ENCODE assay signal across 8 mouse cellular contexts in genomic region chr8:78508719-78509272, GRCm38 (mm10). TPM values are rescaled to one million over a fixed set of nuclear protein-coding genes. Genes with fewer than 3 reads are reported as not detected.
DNase-seq lines count a peak whose midpoint lies in the region; ATAC-seq and TF ChIP-seq lines count a peak whose summit lies in the region.

Gene Rbmxl1, minus strand, starts transcription at chr8:78508898.

- ATAC-seq in forebrain, embryonic 15.5 days (replicated peaks) = peak; percentile 94
- ATAC-seq in lung, embryonic 14.5 days (ENCODE audit: insufficient read depth) = peak; percentile 91

- no peaks in the 10 kb centered on the region for H3K9me3 ChIP-seq in forebrain, embryonic 15.5 days
- H3K9me3 ChIP-seq in lung, embryonic 14.5 days (ENCODE audit: low read depth, low read length) = no peaks in the 10 kb centered on the region

- H3K4me3 ChIP-seq in forebrain, embryonic 15.5 days = peak within 1 kb of the TSS; percentile 85
- peak within 1 kb of the TSS; percentile 67 for H3K4me3 ChIP-seq in layer of hippocampus, adult 2 months
- H3K4me3 ChIP-seq in lung, embryonic 14.5 days (ENCODE audit: low read depth, low read length) = peak within 1 kb of the TSS; percentile 92
- H3K4me3 ChIP-seq in olfactory bulb, adult 2 months (ENCODE audit: insufficient read depth, low read depth, low read length) = peak within 1 kb of the TSS; percentile 69
- H3K4me3 ChIP-seq in thymus, adult 2 months (ENCODE audit: control insufficient read depth, insufficient read depth, low read length) = peak within 1 kb of the TSS; percentile 94

- peaks cover 23% of the 10 kb centered on the region for H3K4me1 ChIP-seq in forebrain, embryonic 15.5 days
- H3K4me1 ChIP-seq in lung, embryonic 14.5 days (ENCODE audit: insufficient read depth) = no peaks in the 10 kb centered on the region; the same call in 1 of the 2 replicates
- H3K4me1 ChIP-seq in olfactory bulb, adult 2 months (ENCODE audit: control insufficient read depth, insufficient read depth, low read length) = no peaks in the 10 kb centered on the region
- H3K4me1 ChIP-seq in thymus, adult 2 months (replicated peaks; ENCODE audit: control insufficient read depth, insufficient read depth, low read length) = peaks cover 3% of the 10 kb centered on the region

- intact Hi-C loops in heart, postnatal 36 days (cut with DNase I) = loop anchor here (5.0 kb wide), 4 partner anchors 119 to 314 kb away; partner anchors contain the start of gene Lsm6

- DNase-seq in ES-CJ7 (ENCODE audit: low read depth, low spot score) = peak; percentile 95
- peak; percentile 86 for DNase-seq in cerebellum, adult 11 months
- peak; percentile 93 to 94 for DNase-seq in heart, postnatal 36 days
- peak; percentile 85 to 93 for DNase-seq in layer of hippocampus, adult 2 months (ENCODE audit: low spot score in 2 of 2)
- peak; percentile 97 for DNase-seq in lung, embryonic 14.5 days
- peak; percentile 89 for DNase-seq in thymus, adult 2 months

- TF ChIP-seq POLR2A in olfactory bulb, adult 2 months (IDR thresholded peaks at IDR 0.05; ENCODE audit: insufficient read depth, low read depth, low read length) = peak; percentile 27; the same call in 1 of the 2 replicates
- TF ChIP-seq POLR2A in thymus, adult 2 months (IDR thresholded peaks at IDR 0.05; ENCODE audit: control insufficient read depth, extremely low read depth, insufficient read depth, low read length, poor library complexity) = peak; percentile 56

- peak; percentile 33; the same call in 1 of the 2 replicates for TF ChIP-seq CTCF in layer of hippocampus, adult 2 months (conservative IDR thresholded peaks at IDR 0.05)
- no peak for TF ChIP-seq CTCF in lung, embryonic 14.5 days (IDR thresholded peaks at IDR 0.05; ENCODE audit: low read depth)
- no peak for TF ChIP-seq CTCF in olfactory bulb, adult 2 months (IDR thresholded peaks at IDR 0.05; ENCODE audit: insufficient read depth, low read depth, low read length)
- peak; percentile 30; the same call in 1 of the 2 replicates for TF ChIP-seq CTCF in thymus, adult 2 months (IDR thresholded peaks at IDR 0.05; ENCODE audit: borderline replicate concordance, control insufficient read depth, extremely low read depth, insufficient read depth, low read length, poor library complexity)

- H3K4me2 ChIP-seq in forebrain, embryonic 15.5 days (replicated peaks) = peak within 1 kb of the TSS; percentile 90
- H3K4me2 ChIP-seq in lung, embryonic 14.5 days = peak within 1 kb of the TSS; percentile 91

- H3K27me3 ChIP-seq in forebrain, embryonic 15.5 days = no peaks in the 10 kb centered on the region
- H3K27me3 ChIP-seq in lung, embryonic 14.5 days (ENCODE audit: insufficient read depth, low read length) = no peaks in the 10 kb centered on the region
- no peaks in the 10 kb centered on the region for H3K27me3 ChIP-seq in thymus, adult 2 months (ENCODE audit: control insufficient read depth, insufficient read depth, low read length)

- WGBS in forebrain, embryonic 15.5 days = under 1% methylated on average over 66 of the region's 70 CpGs
- under 1% methylated on average over 61 of the region's 70 CpGs for WGBS in lung, embryonic 14.5 days
- WGBS in olfactory bulb, adult 2 months = under 1% methylated on average over 70 of the region's 70 CpGs
- under 1% methylated on average over 67 of the region's 70 CpGs for WGBS in thymus, adult 2 months

- H3K27ac ChIP-seq in forebrain, embryonic 15.5 days (replicated peaks) = peak within 1 kb of the TSS; percentile 96
- peak within 1 kb of the TSS; percentile 98 for H3K27ac ChIP-seq in layer of hippocampus, adult 2 months
- peak within 1 kb of the TSS; percentile 98 for H3K27ac ChIP-seq in lung, embryonic 14.5 days (ENCODE audit: low read depth)
- H3K27ac ChIP-seq in olfactory bulb, adult 2 months (ENCODE audit: insufficient read depth, low read depth, low read length) = peak within 1 kb of the TSS; percentile 87
- H3K27ac ChIP-seq in thymus, adult 2 months (ENCODE audit: control insufficient read depth, insufficient read depth, low read length) = peak within 1 kb of the TSS; percentile 95

- peak within 1 kb of the TSS; percentile 97 for H3K9ac ChIP-seq in forebrain, embryonic 15.5 days (replicated peaks)
- peak within 1 kb of the TSS; percentile 100 for H3K9ac ChIP-seq in lung, embryonic 14.5 days

- peaks cover 18% of the 10 kb centered on the region for H3K36me3 ChIP-seq in forebrain, embryonic 15.5 days
- peaks cover 23% of the 10 kb centered on the region for H3K36me3 ChIP-seq in lung, embryonic 14.5 days (ENCODE audit: insufficient read depth)
- H3K36me3 ChIP-seq in thymus, adult 2 months (ENCODE audit: control insufficient read depth, insufficient read depth, low read length) = peaks cover 6% of the 10 kb centered on the region; the same call in 1 of the 2 replicates

RNA-seq across cellular contexts. Expression of gene Rbmxl1, which starts in this region (rescaled TPM):
- 242 and 250 TPM in 2 replicates for polyA plus RNA-seq in forebrain, embryonic 15.5 days (2015; fragmentation: Nextera tagmentation; extraction: Ambion mirVana)
- 10 to 100 TPM; 15.2 to 20.3 TPM for total RNA-seq in heart, postnatal 36 days (2021)
- total RNA-seq in layer of hippocampus, adult 2 months (2021) = 10 to 100 TPM; 55.8 to 56.9 TPM
- 290 and 302 TPM in 2 replicates for polyA plus RNA-seq in lung, embryonic 14.5 days (2014; fragmentation: Nextera tagmentation; extraction: Ambion mirVana)
- not detected in 2 replicates for polyA plus RNA-seq in olfactory bulb, adult 2 months (2012; ENCODE audit: insufficient read depth, insufficient read length, low replicate concordance, missing spikeins)
- polyA plus RNA-seq in thymus, adult 2 months (2012; rRNA removed) = 57.9 and 59.4 TPM in 2 replicates

Comparison
In these comparisons a context has a peak if more than half of its experiments do, and no peak if none do; other contexts are left out.
1. Peak in every context shown above with its lines: DNase-seq, ATAC-seq, H3K4me3 ChIP-seq and H3K27ac ChIP-seq.
2. RNA of gene Rbmxl1 (polyA plus RNA-seq): 290 to 302 TPM in lung, embryonic 14.5 days, 242 to 250 TPM in forebrain, embryonic 15.5 days and 57.9 to 59.4 TPM in thymus, adult 2 months; not detected in olfactory bulb, adult 2 months; every median in the first group is over 10 times any median in the second.
3. CTCF ChIP-seq: peak in layer of hippocampus, adult 2 months (single experiment) and thymus, adult 2 months (single experiment); none in lung, embryonic 14.5 days (single experiment) and olfactory bulb, adult 2 months (single experiment).